Mouse (Mus musculus): ENCODE results near the gene Ret.

The Ret gene

GRCm38 (mm10) chr6:118179316-118180084 is 18.0 kb downstream of the Ret start:
- in situ Hi-C loops (cut with MboI, MseI) = loop anchor here (5.0 to 10.0 kb wide), 2 partner anchors 203 to 1275 kb away; no protein-coding TSS in a partner anchor

DNA sequence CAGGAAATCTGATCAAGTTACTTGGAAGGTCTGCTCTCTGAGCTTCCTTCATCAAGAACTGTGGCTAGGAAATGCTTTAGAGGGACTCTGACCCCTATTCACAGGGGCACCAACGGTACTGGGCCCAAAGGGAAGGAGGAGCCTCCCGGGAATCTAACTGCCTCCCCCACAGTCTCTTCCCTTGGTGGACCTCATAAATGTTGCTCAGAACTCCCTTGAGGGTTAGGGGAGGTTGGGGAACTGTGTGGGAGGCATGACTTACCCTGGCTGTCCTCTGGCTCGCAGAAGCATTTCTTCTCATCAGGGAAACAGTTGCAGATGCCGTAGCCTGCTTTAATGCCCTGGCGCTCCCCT is 23.6 kb downstream of the Ret start:
- in situ Hi-C loops (cut with MboI, MseI) = no loop called here

- in situ Hi-C loops (cut with MboI, MseI) = no loop called here
Measured at GRCm38 (mm10) chr6:118173251-118173974, 24.1 kb downstream of the Ret start.

DNA sequence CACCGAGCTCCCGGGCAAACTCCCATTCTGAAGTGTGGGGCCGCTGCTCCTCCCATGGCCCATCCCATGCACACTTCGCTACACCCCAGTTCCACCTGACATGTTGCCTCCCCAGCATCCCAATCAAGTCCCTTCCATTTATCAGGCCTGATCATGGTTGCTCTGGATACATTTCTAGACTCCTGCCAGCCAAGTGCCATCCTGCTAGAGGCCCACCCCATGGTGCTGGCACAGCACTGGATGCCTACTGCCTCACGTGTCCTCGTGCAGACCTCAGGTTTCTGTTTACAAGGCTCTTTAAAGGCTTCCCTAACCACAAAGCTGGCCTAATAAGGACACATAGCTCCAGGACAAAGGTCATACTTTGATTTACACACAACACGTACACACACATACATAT is 26.1 kb downstream of the Ret start:
- in situ Hi-C loops (cut with MboI, MseI) = no loop called here

- in situ Hi-C loops (cut with MboI, MseI) = no loop called here
Measured at GRCm38 (mm10) chr6:118168106-118168505, 29.4 kb downstream of the Ret start.

DNA sequence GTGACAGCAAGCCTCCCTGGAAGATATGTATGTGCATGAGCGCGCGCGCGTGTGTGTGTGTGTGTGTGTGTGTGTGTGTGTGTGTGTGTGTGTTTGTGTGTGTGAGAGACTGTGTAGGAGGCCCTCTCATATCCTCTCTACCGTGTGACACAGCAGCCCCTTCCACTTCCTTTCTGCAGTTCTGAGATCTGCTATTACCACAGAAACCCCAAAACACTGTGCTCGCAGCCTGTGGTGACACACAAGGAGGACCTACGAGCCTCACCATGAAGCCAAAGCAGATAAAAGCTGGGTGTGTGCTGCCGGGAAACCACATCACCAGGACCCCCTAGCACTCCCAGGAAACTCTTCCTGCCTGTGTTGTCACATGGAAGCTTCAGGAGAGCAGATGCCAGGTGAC is 30.5 kb downstream of the Ret start:
- in situ Hi-C loops (cut with MboI, MseI) = no loop called here

DNA sequence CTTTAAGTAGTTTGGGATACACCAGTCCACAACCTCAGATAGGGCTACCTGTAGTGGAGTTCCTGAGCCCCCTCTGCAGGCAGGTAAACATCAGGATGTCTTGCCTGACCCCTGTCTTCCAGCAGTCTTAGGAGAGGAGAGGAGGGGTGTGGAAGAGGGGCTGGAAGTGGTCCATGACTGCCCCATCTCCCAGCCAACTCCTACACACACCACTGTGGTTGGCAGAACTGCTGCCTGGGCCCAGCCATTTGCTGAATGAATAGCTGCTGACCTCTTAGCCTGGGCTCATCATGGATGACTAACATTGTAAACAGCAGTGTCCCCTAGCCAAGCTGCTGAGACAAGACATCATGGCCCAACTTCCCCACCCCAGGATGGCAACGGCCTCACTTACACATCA is 32.0 kb downstream of the Ret start:
- in situ Hi-C loops (cut with MboI, MseI) = no loop called here

GRCm38 (mm10) chr6:118164691-118165090 is 32.8 kb downstream of the Ret start:
- in situ Hi-C loops (cut with MboI, MseI) = no loop called here

DNA sequence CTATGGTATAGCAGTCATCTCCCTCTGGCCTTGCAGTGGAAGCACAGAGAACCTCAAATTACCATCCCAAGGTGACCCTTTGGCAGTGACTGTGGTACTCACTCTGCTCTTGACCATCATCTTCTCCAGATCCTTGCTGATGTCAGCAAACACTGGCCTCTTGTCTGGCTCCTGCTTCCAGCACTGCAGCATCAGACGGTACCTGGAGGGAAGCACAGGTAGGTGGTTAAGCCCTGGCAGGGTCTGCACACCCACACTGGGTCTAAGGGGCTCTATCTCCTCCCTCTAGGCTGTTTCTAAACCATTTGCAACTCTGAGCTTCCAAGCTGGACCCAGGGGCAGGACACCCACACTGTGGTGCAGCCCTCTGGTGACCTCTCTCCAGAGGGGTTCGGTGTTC is 34.4 kb downstream of the Ret start:
- in situ Hi-C loops (cut with MboI, MseI) = no loop called here

GRCm38 (mm10) chr6:118162457-118163082 is 34.9 kb downstream of the Ret start:
- in situ Hi-C loops (cut with MboI, MseI) = no loop called here

DNA sequence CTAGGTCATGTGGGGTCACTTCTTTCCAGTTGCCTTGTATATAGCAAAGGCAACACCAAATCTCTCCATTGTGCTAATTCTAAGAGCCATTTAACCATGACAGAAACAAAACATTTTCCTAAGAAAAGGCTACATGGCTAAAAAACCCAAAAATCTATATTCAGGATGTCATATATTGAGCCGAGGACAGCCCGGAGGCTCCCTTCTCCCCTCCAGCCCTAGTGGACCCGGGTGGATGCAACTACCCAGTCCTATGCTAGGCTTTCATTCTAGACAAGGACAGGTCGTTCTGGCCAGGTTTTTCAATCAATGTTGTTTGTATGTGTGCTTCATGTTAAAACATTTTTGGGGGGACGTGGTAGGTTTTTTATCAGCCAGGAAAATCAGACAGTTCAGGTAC is 44.4 kb downstream of the Ret start:
- in situ Hi-C loops (cut with MboI, MseI) = no loop called here

DNA sequence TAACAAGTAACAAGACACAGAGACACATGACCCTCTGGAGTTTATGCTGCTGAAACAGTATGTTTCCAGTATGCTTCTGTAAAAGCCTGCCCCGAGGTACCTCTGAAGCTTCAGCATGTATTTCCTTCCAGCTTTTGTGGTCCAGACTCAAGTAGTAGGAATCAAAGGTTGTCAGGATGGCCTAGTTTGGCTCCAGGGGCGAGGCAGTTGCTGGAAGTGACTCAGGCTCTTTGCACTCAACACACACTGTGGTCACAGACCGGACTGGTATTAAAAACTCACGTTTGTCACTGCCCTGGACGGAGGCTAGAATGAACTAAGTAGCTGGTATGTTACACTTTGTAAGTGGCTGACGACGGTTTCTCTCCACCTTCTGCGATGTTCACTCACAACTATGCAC is 46.5 kb downstream of the Ret start:
- in situ Hi-C loops (cut with MboI, MseI) = no loop called here

GRCm38 (mm10) chr6:118150538-118150937 is 47.0 kb downstream of the Ret start:
- in situ Hi-C loops (cut with MboI, MseI) = no loop called here

DNA sequence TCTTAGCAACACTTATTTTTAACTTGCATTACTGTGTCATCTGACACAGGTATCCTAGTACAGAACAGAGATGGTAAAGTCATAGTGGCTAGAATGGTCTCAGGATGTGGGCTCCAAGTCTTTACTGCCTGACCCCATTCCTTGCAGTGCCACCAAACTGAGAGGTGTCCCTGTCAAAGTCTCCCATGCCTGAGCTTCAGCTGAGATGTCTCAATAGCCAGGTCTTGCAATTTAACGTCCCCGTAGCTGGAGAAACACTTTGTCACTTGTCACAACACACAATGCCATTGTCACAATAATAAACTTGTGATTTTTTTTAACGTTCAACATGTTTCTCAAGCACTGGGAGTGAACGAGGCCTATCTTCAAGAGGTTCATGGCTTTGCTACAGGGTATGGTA is 47.4 kb downstream of the Ret start:
- in situ Hi-C loops (cut with MboI, MseI) = no loop called here

DNA sequence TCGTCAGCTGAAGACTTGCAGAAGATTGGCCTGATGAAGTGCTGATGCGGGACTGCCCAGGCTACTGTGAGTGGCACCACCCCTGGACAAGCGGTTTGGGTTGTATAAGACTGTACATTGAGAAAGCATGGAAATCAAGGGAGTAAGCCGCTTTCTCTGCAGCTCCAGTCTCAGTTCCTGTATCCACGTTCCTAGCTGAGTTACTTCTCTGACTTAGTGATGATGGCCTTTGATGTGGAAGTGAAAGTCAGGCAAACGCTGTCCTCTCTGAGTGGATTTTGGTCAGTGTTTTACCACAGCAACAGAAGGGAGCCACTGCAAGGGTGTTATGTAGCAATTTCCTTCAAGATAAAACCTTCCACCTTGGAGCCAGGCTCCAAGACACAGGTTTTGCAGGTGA is 56.6 kb downstream of the Ret start:
- in situ Hi-C loops (cut with MboI, MseI) = no loop called here

GRCm38 (mm10) chr6:118138731-118139709 is 58.5 kb downstream of the Ret start, which contains the start of gene Csgalnact2:
Gene Csgalnact2 (minus strand): TSS chr6:118139140.
- in situ Hi-C loops (cut with MboI, MseI) = no loop called here

DNA sequence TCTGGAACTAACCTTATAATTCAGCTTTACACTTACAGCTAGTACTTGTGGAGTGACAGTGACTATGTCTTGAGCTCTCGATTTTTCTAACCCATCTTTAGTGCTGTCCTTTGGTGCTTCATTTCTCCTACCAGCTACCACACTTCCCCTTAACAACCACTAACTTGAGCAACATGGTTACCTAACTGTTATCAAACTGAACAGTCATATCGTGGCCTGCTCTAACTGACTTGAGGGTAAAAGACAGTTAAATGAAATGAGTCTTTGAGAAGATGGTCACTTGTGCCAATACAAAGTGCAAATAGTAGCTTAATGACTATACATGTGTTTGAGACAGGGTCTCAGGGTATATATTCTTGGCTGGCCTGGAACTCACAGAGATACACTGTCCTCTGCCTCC is 60.4 kb downstream of the Ret start:
- in situ Hi-C loops (cut with MboI, MseI) = no loop called here

DNA sequence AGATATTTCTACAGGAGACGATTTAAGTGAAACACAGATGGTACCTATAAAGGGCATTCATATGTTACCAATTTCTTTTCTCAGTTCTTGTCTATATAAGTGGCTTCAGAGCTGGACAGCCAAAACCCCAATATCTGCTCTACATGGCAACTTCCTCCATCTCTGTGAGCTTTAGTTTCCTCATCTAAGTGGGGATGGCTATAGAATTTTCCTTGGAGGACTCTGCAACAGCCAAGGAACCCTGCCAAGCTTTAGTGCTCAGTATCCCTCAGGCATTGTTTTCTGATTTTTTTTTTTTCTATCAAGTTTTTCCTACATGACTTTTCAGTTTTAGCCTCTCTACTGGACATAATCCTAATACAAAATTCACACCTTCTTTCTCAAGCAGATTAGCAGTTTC is 63.1 kb downstream of the Ret start:
- in situ Hi-C loops (cut with MboI, MseI) = no loop called here

DNA sequence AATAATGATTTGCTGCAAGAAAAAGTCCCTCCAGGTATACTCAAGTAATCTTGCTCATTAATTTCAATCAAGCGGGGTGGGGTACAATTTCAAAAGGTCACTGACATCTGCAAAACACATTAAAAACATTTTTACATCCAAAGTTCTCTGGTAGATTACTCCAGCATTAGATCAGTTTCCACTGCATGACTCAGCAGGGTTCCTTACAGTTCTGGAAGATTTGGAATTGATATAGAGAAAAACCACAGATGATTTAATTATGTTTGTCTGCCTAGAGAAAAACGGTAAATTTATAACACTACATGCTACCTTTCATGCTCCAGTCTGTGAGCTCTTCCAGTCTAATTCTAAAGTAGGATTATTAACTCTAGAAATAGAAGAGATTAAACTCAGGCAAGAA is 67.5 kb downstream of the Ret start:
- in situ Hi-C loops (cut with MboI, MseI) = no loop called here

- in situ Hi-C loops (cut with MboI, MseI) = no loop called here
Measured at GRCm38 (mm10) chr6:118127827-118128487, 69.6 kb downstream of the Ret start.

DNA sequence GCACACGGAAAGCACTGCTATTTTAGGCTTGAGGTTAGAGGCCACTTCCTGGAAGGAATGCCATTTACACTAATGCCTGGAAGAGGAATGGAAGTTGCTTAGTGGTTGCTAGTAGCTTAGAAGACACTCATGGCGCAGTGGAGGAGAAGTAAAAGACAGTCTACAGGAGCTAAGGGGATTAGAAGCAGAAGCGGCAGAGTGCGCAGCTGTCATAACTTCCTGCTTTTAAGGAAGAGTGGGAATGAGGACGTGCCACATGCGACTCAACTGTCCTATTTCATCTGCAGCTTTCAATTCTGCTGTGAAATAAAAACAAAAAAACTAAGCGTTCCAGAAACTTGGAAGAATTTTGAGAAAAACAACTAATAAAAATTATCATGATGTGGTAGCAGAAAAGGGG is 70.3 kb downstream of the Ret start:
- in situ Hi-C loops (cut with MboI, MseI) = no loop called here
